Mouse (Mus musculus): ENCODE results near the gene Itga1.

Itga1 gene

GRCm38 (mm10) chr13:115052568-115052967 lies 49.2 kb downstream of the Itga1 start:
- DNase-seq (ENCODE audit: low read depth): no peak

- no peak for DNase-seq (ENCODE audit: low read depth)
These were observed 50.9 kb downstream of the Itga1 start for GRCm38 (mm10) chr13:115050660-115051559.

GRCm38 (mm10) chr13:115042652-115043051 lies 59.1 kb downstream of the Itga1 start:
- no peak for DNase-seq (ENCODE audit: low read depth)

- no peak for DNase-seq (ENCODE audit: low read depth)
These were observed 64.5 kb downstream of the Itga1 start for GRCm38 (mm10) chr13:115037304-115037703.

GRCm38 (mm10) chr13:115035387-115035786 lies 66.4 kb downstream of the Itga1 start:
- no peak for DNase-seq (ENCODE audit: low read depth)

GRCm38 (mm10) chr13:115033135-115033534 lies 68.6 kb downstream of the Itga1 start:
- no peak for DNase-seq (ENCODE audit: low read depth)

GRCm38 (mm10) chr13:115031177-115032000 lies 70.4 kb downstream of the Itga1 start:
- DNase-seq (ENCODE audit: low read depth): no peak

- no peak for DNase-seq (ENCODE audit: low read depth)
These were observed 76.4 kb downstream of the Itga1 start for GRCm38 (mm10) chr13:115025394-115025793.

GRCm38 (mm10) chr13:115022117-115022787 lies 79.5 kb downstream of the Itga1 start:
- no peak for DNase-seq (ENCODE audit: low read depth)

GRCm38 (mm10) chr13:115021411-115021810 lies 80.4 kb downstream of the Itga1 start:
- no peak for DNase-seq (ENCODE audit: low read depth)

GRCm38 (mm10) chr13:115020727-115021126 lies 81.0 kb downstream of the Itga1 start:
- no peak for DNase-seq (ENCODE audit: low read depth)

- no peak for DNase-seq (ENCODE audit: low read depth)
These were observed 84.2 kb downstream of the Itga1 start for GRCm38 (mm10) chr13:115017545-115017944.

- DNase-seq (ENCODE audit: low read depth): no peak
These were observed 90.2 kb downstream of the Itga1 start for GRCm38 (mm10) chr13:115011547-115011946.

GRCm38 (mm10) chr13:115006213-115006835 lies 95.4 kb downstream of the Itga1 start:
- DNase-seq (ENCODE audit: low read depth): no peak

- no peak for DNase-seq (ENCODE audit: low read depth)
These were observed 96.4 kb downstream of the Itga1 start for GRCm38 (mm10) chr13:115005342-115005741.

- DNase-seq (ENCODE audit: low read depth): no peak
These were observed 98.2 kb downstream of the Itga1 start for GRCm38 (mm10) chr13:115003444-115004053.

- no peak for DNase-seq (ENCODE audit: low read depth)
These were observed 98.9 kb downstream of the Itga1 start for GRCm38 (mm10) chr13:115002837-115003236.

GRCm38 (mm10) chr13:115002155-115002554 lies 99.6 kb downstream of the Itga1 start:
- no peak for DNase-seq (ENCODE audit: low read depth)

GRCm38 (mm10) chr13:114999582-114999981 lies 102.2 kb downstream of the Itga1 start:
- DNase-seq (ENCODE audit: low read depth): no peak

- no peak for DNase-seq (ENCODE audit: low read depth)
These were observed 103.7 kb downstream of the Itga1 start for GRCm38 (mm10) chr13:114998100-114998499.

GRCm38 (mm10) chr13:114992260-114993014 lies 109.3 kb downstream of the Itga1 start:
- no peak for DNase-seq (ENCODE audit: low read depth)

Measured in naive thymus-derived CD4-positive, alpha-beta T cell, adult 2 months (primary cell).